Mouse (Mus musculus): ENCODE results near the gene Klhdc8b.
A peak's percentile ranks its signal among the peaks of the same experiment; 100 is the strongest.

Klhdc8b gene

GRCm38 (mm10) chr9:108461181-108461631 is at the start of gene Klhdc8b:
TSS of gene Klhdc8b (minus strand) at chr9:108461581.
- DNase-seq: no peak

- DNase-seq: no peak
Observed at GRCm38 (mm10) chr9:108508776-108509175, 47.4 kb upstream of the Klhdc8b start.

GRCm38 (mm10) chr9:108507619-108508434 is 46.4 kb upstream of the Klhdc8b start, which contains the start of gene Qars:
TSS of gene Qars (plus strand) at chr9:108507706.
- DNase-seq: peak; percentile 92

DNA sequence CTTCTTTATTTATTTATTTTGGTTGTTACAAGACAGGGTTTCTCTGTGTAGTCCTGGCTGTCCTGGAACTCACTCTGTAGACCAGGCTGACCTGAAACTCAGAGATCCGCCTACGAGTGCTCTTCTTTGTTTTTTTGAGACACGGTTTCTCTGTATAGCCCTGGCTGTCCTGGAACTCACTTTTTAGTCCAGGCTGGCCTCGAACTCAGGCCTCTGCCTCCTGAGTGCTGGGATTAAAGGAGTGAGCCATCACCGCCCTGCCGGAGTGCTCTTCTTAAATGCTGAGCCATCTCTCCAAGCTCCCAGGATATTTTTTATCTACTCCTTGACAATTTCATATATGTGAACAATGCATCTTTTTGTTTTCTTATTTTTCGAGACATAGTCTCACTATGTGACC is 45.5 kb upstream of the Klhdc8b start:
- no peak for DNase-seq

GRCm38 (mm10) chr9:108499943-108500342 is 38.6 kb upstream of the Klhdc8b start:
- DNase-seq: no peak

- no peak for DNase-seq
Observed at GRCm38 (mm10) chr9:108499231-108499630, 37.9 kb upstream of the Klhdc8b start.

DNA sequence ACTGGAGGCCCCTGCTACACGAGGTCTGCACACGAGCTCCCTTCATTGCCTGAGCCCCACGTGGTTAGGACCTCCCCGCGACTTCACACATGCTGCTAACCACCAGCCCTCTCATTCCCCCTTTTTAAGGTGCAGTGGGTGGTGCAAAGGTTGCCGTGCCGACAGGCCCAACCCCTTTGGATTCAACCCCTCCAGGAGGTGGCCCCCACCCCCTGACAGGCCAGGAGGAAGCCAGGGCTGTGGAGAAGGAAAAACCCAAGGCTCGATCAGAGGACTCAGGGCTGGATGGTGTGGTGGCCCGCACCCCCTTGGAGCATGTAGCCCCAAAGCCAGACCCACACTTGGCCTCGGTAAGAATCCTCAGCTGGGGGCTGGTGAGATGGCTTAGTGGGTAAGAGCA is 33.5 kb upstream of the Klhdc8b start:
- DNase-seq: no peak

GRCm38 (mm10) chr9:108494146-108494825 is 32.9 kb upstream of the Klhdc8b start:
- no peak for DNase-seq

- no peak for DNase-seq
Observed at GRCm38 (mm10) chr9:108493246-108493645, 31.9 kb upstream of the Klhdc8b start.

- no peak for DNase-seq
Observed at GRCm38 (mm10) chr9:108492043-108492750, 30.8 kb upstream of the Klhdc8b start.

DNA sequence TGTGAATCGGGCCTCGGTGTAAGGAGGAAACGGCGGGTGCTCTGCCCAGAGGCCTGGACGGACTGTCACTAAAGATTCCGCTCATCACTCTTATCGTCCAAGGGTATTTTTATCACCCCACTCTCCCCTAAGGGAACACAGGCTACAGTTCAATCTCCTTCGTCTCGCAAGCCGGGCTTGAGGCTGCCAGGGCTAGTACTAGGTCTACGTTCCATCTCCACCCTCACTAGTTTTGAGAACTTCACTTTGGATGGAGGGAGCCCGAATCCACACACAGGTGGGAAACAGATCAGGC is 29.9 kb upstream of the Klhdc8b start:
- DNase-seq: no peak

- peak; percentile 98 for DNase-seq
Observed at GRCm38 (mm10) chr9:108490559-108491285, 29.3 kb upstream of the Klhdc8b start, which contains the start of gene Usp19. TSS of gene Usp19 (plus strand) at chr9:108490602.

- no peak for DNase-seq
Observed at GRCm38 (mm10) chr9:108489702-108490558, 28.5 kb upstream of the Klhdc8b start.

DNA sequence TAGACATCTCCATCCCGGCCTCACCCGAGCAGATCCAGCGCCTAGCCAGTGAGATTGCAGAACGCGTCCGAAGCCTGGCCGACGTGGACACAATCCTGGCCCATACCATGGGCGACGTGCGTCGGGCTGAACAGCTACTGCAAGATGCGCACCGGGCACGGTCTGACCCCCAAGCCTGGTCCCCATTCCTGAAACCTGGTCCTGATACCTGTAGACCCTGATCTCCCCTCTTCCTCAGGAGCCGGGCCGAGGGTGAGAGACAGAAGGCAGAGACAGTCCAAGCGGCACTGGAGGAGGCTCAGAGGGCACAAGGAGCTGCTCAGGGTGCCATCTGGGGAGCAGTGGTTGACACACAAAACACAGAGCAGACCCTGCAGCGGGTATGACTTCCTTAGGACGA is 27.8 kb upstream of the Klhdc8b start:
- DNase-seq: peak; percentile 45

GRCm38 (mm10) chr9:108488403-108488802 is 27.0 kb upstream of the Klhdc8b start:
- DNase-seq: peak; percentile 36

DNA sequence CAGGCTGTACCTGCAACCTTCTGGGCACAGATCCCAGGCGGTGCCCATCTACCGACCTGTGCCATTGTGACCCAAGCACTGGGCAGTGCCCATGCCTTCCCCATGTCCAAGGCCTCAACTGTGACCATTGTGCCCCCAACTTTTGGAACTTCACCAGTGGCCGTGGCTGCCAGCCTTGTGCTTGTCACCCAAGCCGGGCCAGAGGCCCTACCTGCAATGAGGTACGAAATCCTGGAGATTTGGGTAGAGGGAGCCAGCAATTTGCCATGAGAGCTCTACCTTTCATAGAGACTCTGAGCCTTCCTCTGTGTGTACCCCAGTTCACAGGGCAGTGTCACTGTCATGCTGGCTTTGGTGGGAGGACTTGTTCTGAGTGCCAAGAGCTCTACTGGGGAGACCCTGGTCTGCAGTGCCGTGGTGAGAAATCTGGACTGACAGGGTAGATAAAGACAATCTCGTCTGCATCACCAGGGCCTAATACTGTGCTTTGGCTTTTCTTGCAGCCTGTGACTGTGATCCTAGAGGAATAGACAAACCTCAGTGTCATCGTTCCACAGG is 25.7 kb upstream of the Klhdc8b start:
- DNase-seq: no peak

DNA sequence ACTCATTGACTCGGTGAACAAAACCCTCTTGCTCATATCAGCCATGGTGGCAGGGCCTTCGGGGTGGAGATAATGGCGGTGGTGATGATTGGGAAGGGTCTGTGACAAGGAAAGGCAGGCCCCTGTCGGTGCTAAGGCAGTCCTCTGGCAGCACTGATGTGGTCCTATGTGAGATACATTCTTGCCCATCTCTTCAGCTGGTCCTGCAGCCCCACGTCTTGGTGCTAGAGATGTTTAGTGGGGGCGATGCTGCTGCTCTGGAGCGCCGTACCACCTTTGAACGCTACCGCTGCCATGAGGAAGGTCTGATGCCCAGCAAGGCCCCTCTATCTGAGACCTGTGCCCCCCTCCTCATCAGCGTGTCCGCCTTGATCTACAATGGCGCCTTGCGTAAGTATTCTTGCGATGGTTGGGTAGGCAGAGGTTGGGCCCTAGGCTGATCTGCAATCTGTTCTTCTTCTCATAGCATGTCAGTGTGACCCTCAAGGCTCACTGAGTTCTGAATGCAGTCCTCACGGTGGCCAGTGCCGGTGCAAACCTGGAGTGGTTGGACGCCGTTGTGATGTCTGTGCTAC is 24.0 kb upstream of the Klhdc8b start:
- no peak for DNase-seq

- DNase-seq: no peak
Observed at GRCm38 (mm10) chr9:108484021-108484420, 22.6 kb upstream of the Klhdc8b start.

GRCm38 (mm10) chr9:108483051-108483790 is 21.8 kb upstream of the Klhdc8b start:
- DNase-seq: no peak

GRCm38 (mm10) chr9:108481520-108482210 is 20.3 kb upstream of the Klhdc8b start:
- DNase-seq: no peak
